8 mouse cellular contexts compared by ENCODE assay signal in the genomic region with DNA sequence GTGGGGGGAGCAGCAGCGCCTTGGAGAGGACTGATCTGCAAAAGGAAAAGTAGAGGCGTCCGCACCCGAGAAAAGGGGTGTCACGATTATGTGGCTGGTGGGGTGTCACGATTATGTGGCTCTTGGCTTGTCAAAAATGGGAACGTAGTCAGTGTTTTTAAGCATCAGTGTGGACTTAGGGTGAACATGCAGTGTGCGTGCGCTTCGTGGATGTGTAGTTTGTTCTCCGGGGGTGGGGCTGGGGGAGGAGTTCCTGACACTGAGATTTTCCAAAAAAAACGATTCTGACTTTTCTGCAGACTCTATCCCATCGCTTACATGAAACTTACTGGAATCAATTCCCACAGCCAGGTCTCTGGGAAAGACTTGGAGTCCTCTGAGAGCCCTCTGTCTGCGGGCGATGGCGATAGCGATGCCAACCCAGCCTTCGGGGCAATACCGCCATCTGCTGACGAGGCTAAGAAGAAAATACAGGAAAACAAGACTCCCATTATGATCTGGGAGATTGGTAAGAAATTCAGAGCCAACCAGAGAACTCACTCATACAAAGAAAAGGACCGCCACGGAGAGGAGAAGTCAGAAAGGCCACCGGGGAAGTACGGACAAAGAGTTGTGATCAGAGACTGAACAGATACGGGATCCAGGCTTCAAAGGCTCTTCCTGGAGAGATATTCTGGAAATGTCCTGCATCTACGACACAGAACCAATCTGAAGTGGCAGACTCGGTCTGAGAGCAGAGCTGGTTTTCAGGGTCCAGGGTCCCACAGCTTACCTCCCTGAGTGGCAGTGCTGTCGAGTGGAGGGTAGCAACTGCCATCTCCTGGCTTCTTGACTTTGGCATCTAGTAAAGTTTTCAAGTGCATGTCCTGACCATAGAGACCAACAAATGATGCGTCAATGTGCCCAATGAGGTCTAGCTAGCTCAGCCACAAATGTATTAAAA. TPM values are rescaled to one million over a fixed set of nuclear protein-coding genes. Genes with fewer than 3 reads are reported as not detected.
A peak's percentile ranks its signal among the peaks of the same experiment; 100 is the strongest.
DNase-seq lines count a peak whose midpoint lies in the region; ATAC-seq and TF ChIP-seq lines count a peak whose summit lies in the region.

No protein-coding gene starts in this region.

- peak overlapping the region; percentile 36 for H3K4me2 ChIP-seq in forebrain, embryonic 15.5 days (replicated peaks)
- H3K4me2 ChIP-seq in liver, embryonic 16.5 days (ENCODE audit: low read depth, low read length): peak overlapping the region; percentile 78
- peak overlapping the region; percentile 24; the same call in 1 of the 2 replicates for H3K4me2 ChIP-seq in neural tube, embryonic 14.5 days (ENCODE audit: low read depth, low read length)

- WGBS in forebrain, embryonic 15.5 days: 35% methylated on average over 29 of the region's 29 CpGs
- 26% methylated on average over 29 of the region's 29 CpGs for WGBS in liver, embryonic 16.5 days (ENCODE audit: insufficient replicate concordance)
- 35% methylated on average over 29 of the region's 29 CpGs for WGBS in neural tube, embryonic 14.5 days

- peak; percentile 80 for ATAC-seq in forebrain, embryonic 15.5 days (replicated peaks)
- ATAC-seq in liver, embryonic 16.5 days (ENCODE audit: low read depth): no peak
- ATAC-seq in neural tube, embryonic 14.5 days (ENCODE audit: low read depth): peak; percentile 80

- H3K9me3 ChIP-seq in MEL (replicated peaks; ENCODE audit: insufficient read depth, low read length): no peaks in the 10 kb centered on the region
- H3K9me3 ChIP-seq in forebrain, embryonic 15.5 days: no peaks in the 10 kb centered on the region
- peaks cover 5% of the 10 kb centered on the region; the same call in 1 of the 2 replicates for H3K9me3 ChIP-seq in liver, embryonic 16.5 days (replicated peaks; ENCODE audit: control insufficient read depth, low read length)
- H3K9me3 ChIP-seq in neural tube, embryonic 14.5 days (ENCODE audit: control insufficient read depth, low read length): no peaks in the 10 kb centered on the region

- TF ChIP-seq POLR2A in MEL (IDR thresholded peaks at IDR 0.05; ENCODE audit: control insufficient read depth in 1 of 2, insufficient read depth in 1 of 2, low read depth in 1 of 2, low read length in 2 of 2, poor library complexity in 1 of 2): 0 out of 4 replicates have a peak, but pooled peaks of 1 of the 2 experiments have one; percentile 20

- peak overlapping the region; percentile 75 for H3K9ac ChIP-seq in MEL (ENCODE audit: control insufficient read depth, low read depth, low read length, poor library complexity, severe bottlenecking)
- no peak overlapping the region for H3K9ac ChIP-seq in forebrain, embryonic 15.5 days (replicated peaks)
- H3K9ac ChIP-seq in liver, embryonic 16.5 days (ENCODE audit: low read depth, low read length): peak overlapping the region; percentile 75
- H3K9ac ChIP-seq in neural tube, embryonic 14.5 days (replicated peaks; ENCODE audit: low read depth, low read length): no peak overlapping the region

- peak overlapping the region; percentile 58 to 71 for H3K4me3 ChIP-seq in MEL (ENCODE audit: control insufficient read depth in 1 of 2, insufficient read depth in 1 of 2, low read depth in 2 of 2, low read length in 2 of 2)
- no peak overlapping the region for H3K4me3 ChIP-seq in forebrain, embryonic 15.5 days
- H3K4me3 ChIP-seq in liver, embryonic 16.5 days (ENCODE audit: low read depth, low read length): peak overlapping the region; percentile 69
- no peak overlapping the region for H3K4me3 ChIP-seq in neural tube, embryonic 14.5 days (ENCODE audit: low read depth, low read length)

- H3K27me3 ChIP-seq in MEL (ENCODE audit: control insufficient read depth in 1 of 2, insufficient read depth in 2 of 2, low read length in 2 of 2): no peaks in the 10 kb centered on the region
- H3K27me3 ChIP-seq in forebrain, embryonic 15.5 days: no peaks in the 10 kb centered on the region
- no peaks in the 10 kb centered on the region for H3K27me3 ChIP-seq in liver, embryonic 16.5 days (ENCODE audit: control insufficient read depth, insufficient read depth, low read depth, low read length)
- H3K27me3 ChIP-seq in neural tube, embryonic 14.5 days (ENCODE audit: control insufficient read depth, insufficient read depth, low read length): no peaks in the 10 kb centered on the region

- peak; percentile 86 for DNase-seq in MEL (ENCODE audit: low read depth, low spot score)
- peak; percentile 60 to 62 for DNase-seq in cerebellum, adult 18-20 months
- peak; percentile 14 for DNase-seq in heart, postnatal 25 days (ENCODE audit: low spot score)
- DNase-seq in layer of hippocampus, adult 11-12 months (ENCODE audit: low spot score): peak; percentile 80
- DNase-seq in testis, postnatal 10 days (ENCODE audit: low spot score): peak; percentile 85

- peak; percentile 70 to 95 (median 86) for TF ChIP-seq CTCF in MEL (IDR thresholded peaks at IDR 0.05 in 2 of 3, conservative IDR thresholded peaks at IDR 0.05 in 1 of 3; ENCODE audit: control insufficient read depth in 1 of 3, insufficient read depth in 1 of 3, low read depth in 2 of 3, low read length in 3 of 3, poor library complexity in 1 of 3, severe bottlenecking in 1 of 3)

- intact Hi-C loops in heart, postnatal 25 days (cut with DNase I): loop anchor here (2.0 to 5.0 kb wide), 3 partner anchors 85 to 830 kb away; partner anchors contain the start of gene M6pr

- peak; percentile 6 to 37; a peak in 2 of 4 replicates for TF ChIP-seq EP300 in MEL (IDR thresholded peaks at IDR 0.05; ENCODE audit: low read depth in 1 of 2, low read length in 2 of 2)

- peak; percentile 96 for TF ChIP-seq RAD21 in MEL (IDR thresholded peaks at IDR 0.05; ENCODE audit: low read depth, low read length)

- H3K4me1 ChIP-seq in MEL (ENCODE audit: control insufficient read depth in 1 of 2, insufficient read depth in 2 of 2, low read length in 2 of 2): peaks cover 14 to 26% of the 10 kb centered on the region in 2 experiments
- no peaks in the 10 kb centered on the region for H3K4me1 ChIP-seq in forebrain, embryonic 15.5 days
- peaks cover 34% of the 10 kb centered on the region for H3K4me1 ChIP-seq in liver, embryonic 16.5 days (ENCODE audit: control insufficient read depth, low read depth, low read length)
- H3K4me1 ChIP-seq in neural tube, embryonic 14.5 days (ENCODE audit: control insufficient read depth, insufficient read depth, low read length): no peaks in the 10 kb centered on the region

- H3K36me3 ChIP-seq in MEL (ENCODE audit: control insufficient read depth in 1 of 2, insufficient read depth in 2 of 2, low read length in 2 of 2): peaks cover 0 to 12% of the 10 kb centered on the region in 2 experiments; a peak in 2 of 4 replicates
- no peaks in the 10 kb centered on the region for H3K36me3 ChIP-seq in forebrain, embryonic 15.5 days
- H3K36me3 ChIP-seq in liver, embryonic 16.5 days (ENCODE audit: control insufficient read depth, insufficient read depth): 0 out of 2 replicates have a peak, but pooled peaks cover 3% of the 10 kb centered on the region
- no peaks in the 10 kb centered on the region for H3K36me3 ChIP-seq in neural tube, embryonic 14.5 days (ENCODE audit: control insufficient read depth, insufficient read depth, low read length)

- peak overlapping the region; percentile 98 for H3K27ac ChIP-seq in MEL (ENCODE audit: control insufficient read depth, low read depth, low read length)
- no peak overlapping the region for H3K27ac ChIP-seq in forebrain, embryonic 15.5 days (replicated peaks)
- peak overlapping the region; percentile 95 for H3K27ac ChIP-seq in liver, embryonic 16.5 days (ENCODE audit: low read length)
- no peak overlapping the region for H3K27ac ChIP-seq in neural tube, embryonic 14.5 days (ENCODE audit: low read depth, low read length)

- H3K79me2 ChIP-seq in MEL (ENCODE audit: control insufficient read depth, insufficient read depth, low read length, poor library complexity): peaks cover 6% of the 10 kb centered on the region

TF ChIP-seq in MEL, 35 proteins besides CTCF, POLR2A, EP300 and RAD21 (continues in another document):
- TF ChIP-seq ELF1 (IDR thresholded peaks at IDR 0.05; ENCODE audit: low read depth, low read length): peak; percentile 60
- no peak for TF ChIP-seq ZKSCAN1 (IDR thresholded peaks at IDR 0.05; ENCODE audit: low read depth, low read length)
- TF ChIP-seq HCFC1 (IDR thresholded peaks at IDR 0.05; ENCODE audit: low read depth, low read length): peak; percentile 38; the same call in 1 of the 2 replicates
- TF ChIP-seq ZMIZ1 (IDR thresholded peaks at IDR 0.05; ENCODE audit: low read depth, low read length): 0 out of 2 replicates have a peak, but pooled peaks have one; percentile 53
- TF ChIP-seq ZNF384 (IDR thresholded peaks at IDR 0.05; ENCODE audit: low read depth, low read length): 0 out of 2 replicates have a peak, but pooled peaks have one; percentile 50
- peak; percentile 10; the same call in 1 of the 2 replicates for TF ChIP-seq POLR2AphosphoS2 (IDR thresholded peaks at IDR 0.05; ENCODE audit: low read length)
- TF ChIP-seq JUND (IDR thresholded peaks at IDR 0.05; ENCODE audit: low read depth, low read length): peak; percentile 58; the same call in 1 of the 2 replicates
- peak; percentile 54; the same call in 1 of the 2 replicates for TF ChIP-seq RCOR1 (IDR thresholded peaks at IDR 0.05; ENCODE audit: low read depth, low read length)
- no peak for TF ChIP-seq CHD2 (IDR thresholded peaks at IDR 0.05; ENCODE audit: low read length)
- TF ChIP-seq ETS1 (IDR thresholded peaks at IDR 0.05; ENCODE audit: low read depth, low read length): peak; percentile 50; the same call in 1 of the 2 replicates
- TF ChIP-seq SIN3A (IDR thresholded peaks at IDR 0.05; ENCODE audit: low read length): peak; percentile 80; the same call in 1 of the 2 replicates
- no peak for TF ChIP-seq UBTF (IDR thresholded peaks at IDR 0.05; ENCODE audit: borderline replicate concordance, insufficient read depth, low read depth, low read length)
- no peak for TF ChIP-seq MYB (IDR thresholded peaks at IDR 0.05; ENCODE audit: low read depth, low read length)
- TF ChIP-seq MYC (IDR thresholded peaks at IDR 0.05; ENCODE audit: low read depth, low read length): peak; percentile 49; the same call in 1 of the 2 replicates
- no peak for TF ChIP-seq NELFE (IDR thresholded peaks at IDR 0.05; ENCODE audit: low read depth, low read length)
- TF ChIP-seq MAX (IDR thresholded peaks at IDR 0.05; ENCODE audit: low read length): 0 out of 2 replicates have a peak, but pooled peaks have one; percentile 33
- peak; percentile 88 for TF ChIP-seq ZC3H11A (IDR thresholded peaks at IDR 0.05; ENCODE audit: low read depth, low read length)

RNA-seq across cellular contexts. Expression of gene Phc1, which starts 51.6 kb away (rescaled TPM):
- 4.6 and 7.6 TPM in 2 replicates for total RNA-seq in MEL (2012; rRNA removed)
- polyA plus RNA-seq in MEL (2012; ENCODE audit: insufficient read depth in 1 of 2, insufficient read length in 2 of 2, low read depth in 1 of 2, low replicate concordance in 2 of 2, missing spikeins in 1 of 2): 10 to 100 TPM in 1 of 2 experiments, not detected in 1; 35.9 TPM
- 34.2 and 36.1 TPM in 2 replicates for polyA plus RNA-seq in forebrain, embryonic 15.5 days (2015; fragmentation: Nextera tagmentation; extraction: Ambion mirVana)
- total RNA-seq in heart, postnatal 25 days (2021): 10 to 100 TPM; 17.1 to 18.7 TPM
- 1.1 and 1.2 TPM in 2 replicates for polyA plus RNA-seq in liver, embryonic 16.5 days (2015; fragmentation: Nextera tagmentation; extraction: Ambion mirVana)
- polyA plus RNA-seq in neural tube, embryonic 14.5 days (2014; fragmentation: Nextera tagmentation; extraction: Ambion mirVana): 40.8 and 41.9 TPM in 2 replicates

Comparison
In these comparisons a context has a peak if more than half of its experiments do, and no peak if none do; other contexts are left out.
1. DNase-seq: peak in every context shown above with its lines; median percentile 86 in MEL; 85 in testis, postnatal 10 days; 80 in layer of hippocampus, adult 11-12 months; 61 in cerebellum, adult 18-20 months; 14 in heart, postnatal 25 days.
2. H3K27ac ChIP-seq: peak in MEL (single experiment) and liver, embryonic 16.5 days (single experiment); none in forebrain, embryonic 15.5 days (single experiment) and neural tube, embryonic 14.5 days (single experiment).
3. H3K4me3 ChIP-seq: peak in MEL (2 of 2) and liver, embryonic 16.5 days (single experiment); none in forebrain, embryonic 15.5 days (single experiment) and neural tube, embryonic 14.5 days (single experiment).
4. H3K9ac ChIP-seq: peak in MEL (single experiment) and liver, embryonic 16.5 days (single experiment); none in forebrain, embryonic 15.5 days (single experiment) and neural tube, embryonic 14.5 days (single experiment).
5. H3K4me2 ChIP-seq: peak in every context shown above with its lines; median percentile 78 in liver, embryonic 16.5 days; 36 in forebrain, embryonic 15.5 days; 24 in neural tube, embryonic 14.5 days.